Mouse (Mus musculus): ENCODE data around the gene Galk1. TPM values are rescaled to one million over a fixed set of nuclear protein-coding genes. Genes with fewer than 3 reads are reported as not detected.

Gene Galk1
- polyA plus RNA-seq, 1 experiment from 2014 or later: 59.5 TPM

DNA sequence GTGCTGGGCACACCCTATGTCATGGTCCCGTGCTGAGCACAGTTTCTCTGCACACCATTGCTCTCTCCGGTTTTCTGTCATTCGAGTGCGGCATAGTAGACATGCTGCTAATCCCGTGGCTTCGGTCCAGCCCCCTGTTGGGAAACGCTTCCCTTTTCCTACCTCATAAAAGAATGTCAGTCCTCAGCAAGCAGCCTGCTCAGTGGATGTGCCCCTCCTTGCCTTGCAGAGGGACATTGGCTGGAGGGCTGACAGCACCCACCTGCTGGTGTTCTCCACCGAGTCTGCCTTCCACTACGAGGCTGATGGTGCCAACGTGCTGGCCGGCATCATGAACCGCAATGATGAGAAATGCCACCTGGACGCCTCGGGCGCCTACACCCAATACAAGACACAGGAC is 30.0 kb downstream of the Galk1 start:
- Histone ChIP-seq H3K4me3 (ENCODE audit: low read depth, low read length) (no peak overlapping the region), H3K4me2 (ENCODE audit: low read length) (no peak overlapping the region), H3K4me1 (ENCODE audit: control insufficient read depth, insufficient read depth, low read length) (no peaks in the 10 kb centered on the region), H3K36me3 (ENCODE audit: control insufficient read depth, insufficient read depth, low read length) (no peaks in the 10 kb centered on the region), H3K27ac (ENCODE audit: low read depth, low read length) (no peak overlapping the region), H3K27me3 (replicated peaks; ENCODE audit: control insufficient read depth, insufficient read depth, low read length) (no peaks in the 10 kb centered on the region), H3K9ac (ENCODE audit: low read length) (no peak overlapping the region), H3K9me3 (replicated peaks; ENCODE audit: control insufficient read depth, low read length) (no peaks in the 10 kb centered on the region)
- no peak for DNase-seq (ENCODE audit: low spot score)
- no peak for ATAC-seq
- 87% methylated on average over 15 of the region's 15 CpGs for WGBS

GRCm38 (mm10) chr11:115975544-115975943 is 37.0 kb downstream of the Galk1 start:
- DNase-seq (ENCODE audit: low spot score) (no peak), ATAC-seq (no peak)
- Histone ChIP-seq H3K36me3 (ENCODE audit: control insufficient read depth, insufficient read depth, low read length) (no peaks in the 10 kb centered on the region), H3K4me2 (ENCODE audit: low read length) (no peak overlapping the region), H3K9ac (ENCODE audit: low read length) (no peak overlapping the region), H3K4me1 (ENCODE audit: control insufficient read depth, insufficient read depth, low read length) (no peaks in the 10 kb centered on the region), H3K4me3 (ENCODE audit: low read depth, low read length) (no peak overlapping the region), H3K27me3 (replicated peaks; ENCODE audit: control insufficient read depth, insufficient read depth, low read length) (peaks cover 24% of the 10 kb centered on the region), H3K9me3 (replicated peaks; ENCODE audit: control insufficient read depth, low read length) (no peaks in the 10 kb centered on the region), H3K27ac (ENCODE audit: low read depth, low read length) (no peak overlapping the region)
- 27% methylated on average over 12 of the region's 12 CpGs for whole genome bisulfite sequencing

DNA sequence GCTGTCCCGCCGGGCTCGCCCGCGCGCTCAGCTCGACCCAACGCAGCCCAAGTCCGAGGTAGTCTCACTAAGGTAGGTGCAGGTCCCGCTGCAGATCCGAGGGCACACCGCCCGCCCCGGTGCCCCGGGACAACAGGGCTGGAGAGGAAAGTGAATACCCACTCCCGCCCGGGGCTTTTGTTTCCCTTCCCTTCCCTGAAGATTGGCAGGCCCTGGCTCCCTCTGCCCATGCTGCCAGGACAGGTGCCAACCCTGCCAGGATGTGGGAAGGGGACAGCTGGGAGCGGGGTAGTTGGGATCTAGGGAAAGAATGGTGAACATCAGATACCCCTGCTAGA is 37.5 kb downstream of the Galk1 start:
- H3K36me3 ChIP-seq (ENCODE audit: control insufficient read depth, insufficient read depth, low read length): no peaks in the 10 kb centered on the region
- no peaks in the 10 kb centered on the region for H3K9me3 ChIP-seq (replicated peaks; ENCODE audit: control insufficient read depth, low read length)
- peak overlapping the region; percentile 57 for H3K9ac ChIP-seq (ENCODE audit: low read length)
- H3K27ac ChIP-seq (ENCODE audit: low read depth, low read length): no peak overlapping the region
- WGBS: 2% methylated on average over 18 of the region's 18 CpGs
- peak overlapping the region; percentile 61 for H3K4me2 ChIP-seq (ENCODE audit: low read length)
- H3K4me3 ChIP-seq (ENCODE audit: low read depth, low read length): peak overlapping the region; percentile 35
- no peaks in the 10 kb centered on the region for H3K4me1 ChIP-seq (ENCODE audit: control insufficient read depth, insufficient read depth, low read length)
- ATAC-seq: no peak
- peak; percentile 46 for DNase-seq (ENCODE audit: low spot score)
- H3K27me3 ChIP-seq (replicated peaks; ENCODE audit: control insufficient read depth, insufficient read depth, low read length): peaks cover 24% of the 10 kb centered on the region

DNA sequence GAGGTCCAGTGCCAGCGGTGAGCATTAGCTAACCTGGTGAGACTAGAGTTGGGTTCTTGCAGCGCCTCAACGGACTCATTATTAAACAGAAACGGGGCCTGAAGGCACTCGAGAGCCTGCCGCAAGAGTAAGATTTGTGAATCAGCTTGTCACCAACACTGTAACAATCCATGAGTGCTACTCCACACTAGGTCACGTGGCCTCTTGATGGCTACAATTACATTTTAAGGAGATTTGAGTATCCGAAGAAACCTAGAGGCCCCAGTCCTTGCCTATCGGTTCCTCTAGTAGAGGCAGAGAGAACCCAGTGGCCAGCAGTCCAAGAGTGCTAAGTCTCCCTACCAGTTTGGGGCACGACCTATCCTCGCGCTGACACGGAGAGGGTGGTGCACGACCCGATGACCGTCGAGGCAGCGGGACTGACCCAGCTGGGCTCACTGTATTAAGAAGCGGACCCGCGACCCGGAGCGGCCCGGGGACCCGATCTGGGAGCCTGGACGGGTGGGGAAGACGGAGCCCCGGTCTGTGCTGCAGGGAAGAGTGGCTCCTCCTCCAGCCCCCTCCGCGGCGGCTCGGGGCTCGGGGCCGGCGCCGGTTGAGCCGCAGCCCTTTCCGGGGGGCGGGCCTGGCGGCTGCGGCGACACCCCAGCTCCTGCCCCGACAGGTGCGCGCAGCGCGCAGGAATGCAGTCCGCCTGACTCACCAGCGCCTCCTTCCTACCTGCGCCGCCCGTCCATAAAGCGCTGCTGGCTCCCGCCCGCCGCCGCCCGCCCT is 38.0 kb downstream of the Galk1 start, which contains the start of gene Itgb4:
TSS of gene Itgb4 (plus strand) at position 401 of the 774 bp plus-strand sequence.
- DNase-seq (ENCODE audit: low spot score): no peak
- peaks cover 24% of the 10 kb centered on the region for H3K27me3 ChIP-seq (replicated peaks; ENCODE audit: control insufficient read depth, insufficient read depth, low read length)
- WGBS: 9% methylated on average over 57 of the region's 58 CpGs

GRCm38 (mm10) chr11:115971016-115971415 is 41.5 kb downstream of the Galk1 start:
- Histone ChIP-seq H3K27me3 (replicated peaks; ENCODE audit: control insufficient read depth, insufficient read depth, low read length) (peaks cover 19% of the 10 kb centered on the region), H3K9me3 (replicated peaks; ENCODE audit: control insufficient read depth, low read length) (no peaks in the 10 kb centered on the region), H3K4me1 (ENCODE audit: control insufficient read depth, insufficient read depth, low read length) (no peaks in the 10 kb centered on the region), H3K27ac (ENCODE audit: low read depth, low read length) (no peak overlapping the region), H3K4me3 (ENCODE audit: low read depth, low read length) (no peak overlapping the region), H3K9ac (ENCODE audit: low read length) (no peak overlapping the region), H3K4me2 (ENCODE audit: low read length) (no peak overlapping the region), H3K36me3 (ENCODE audit: control insufficient read depth, insufficient read depth, low read length) (peaks cover 11% of the 10 kb centered on the region)
- ATAC-seq (no peak), DNase-seq (ENCODE audit: low spot score) (no peak)
- 76% methylated on average over 6 of the region's 6 CpGs for WGBS

More for the DNA sequence above, 38.0 kb downstream of the Galk1 start, which contains the start of gene Itgb4:
- Histone ChIP-seq H3K36me3 (ENCODE audit: control insufficient read depth, insufficient read depth, low read length) (no peaks in the 10 kb centered on the region), H3K27ac (ENCODE audit: low read depth, low read length) (no peak within 1 kb of the TSS), H3K4me3 (ENCODE audit: low read depth, low read length) (peak within 1 kb of the TSS; percentile 35), H3K9ac (ENCODE audit: low read length) (peak within 1 kb of the TSS; percentile 57), H3K4me2 (ENCODE audit: low read length) (peak within 1 kb of the TSS; percentile 61), H3K9me3 (replicated peaks; ENCODE audit: control insufficient read depth, low read length) (no peaks in the 10 kb centered on the region), H3K4me1 (ENCODE audit: control insufficient read depth, insufficient read depth, low read length) (no peaks in the 10 kb centered on the region)
- 0 out of 2 replicates have a peak, but pooled peaks have one; percentile 23 for ATAC-seq

DNA sequence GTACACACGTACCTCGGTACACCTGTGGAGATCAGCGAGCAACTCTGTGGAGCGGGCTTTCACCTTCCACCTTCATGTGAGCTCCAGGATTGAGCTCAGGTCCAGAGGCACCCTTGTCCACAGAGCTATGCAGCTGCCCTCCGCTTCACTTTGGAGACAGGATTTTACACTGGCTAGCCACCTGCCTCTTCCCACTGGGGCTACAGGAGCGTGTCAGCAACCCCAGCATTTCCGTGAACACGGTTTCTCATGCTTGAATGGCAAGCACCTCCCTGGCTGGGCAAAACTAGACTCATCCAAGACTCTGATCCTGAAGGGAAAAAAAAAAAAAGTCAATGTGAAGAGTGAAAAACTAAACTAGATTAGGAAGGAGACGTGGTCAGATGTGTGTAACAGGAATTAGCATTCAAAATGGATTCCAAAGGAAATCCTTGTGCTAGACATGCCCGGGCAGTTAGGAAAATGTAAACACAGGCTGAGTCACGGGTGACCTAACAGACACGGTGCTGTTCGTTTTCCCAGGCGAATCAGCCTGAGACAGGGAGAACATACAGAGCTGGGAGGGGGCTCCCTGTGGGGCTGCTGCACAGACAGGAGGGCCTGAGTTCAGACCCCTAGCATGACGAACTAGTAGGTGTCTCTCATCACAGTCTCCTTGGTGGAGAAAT is 42.4 kb downstream of the Galk1 start:
- no peaks in the 10 kb centered on the region for H3K4me1 ChIP-seq (ENCODE audit: control insufficient read depth, insufficient read depth, low read length)
- H3K9ac ChIP-seq (ENCODE audit: low read length): no peak overlapping the region
- no peaks in the 10 kb centered on the region for H3K9me3 ChIP-seq (replicated peaks; ENCODE audit: control insufficient read depth, low read length)
- DNase-seq (ENCODE audit: low spot score): no peak
- peaks cover 20% of the 10 kb centered on the region for H3K36me3 ChIP-seq (ENCODE audit: control insufficient read depth, insufficient read depth, low read length)
- no peak overlapping the region for H3K4me3 ChIP-seq (ENCODE audit: low read depth, low read length)
- no peak overlapping the region for H3K4me2 ChIP-seq (ENCODE audit: low read length)
- ATAC-seq: no peak
- H3K27me3 ChIP-seq (replicated peaks; ENCODE audit: control insufficient read depth, insufficient read depth, low read length): peaks cover 13% of the 10 kb centered on the region
- 75% methylated on average over 15 of the region's 15 CpGs for WGBS
- no peak overlapping the region for H3K27ac ChIP-seq (ENCODE audit: low read depth, low read length)

GRCm38 (mm10) chr11:115968731-115969405 is 43.7 kb downstream of the Galk1 start:
- DNase-seq (ENCODE audit: low spot score) (no peak), ATAC-seq (no peak)
- no peak overlapping the region for H3K9ac ChIP-seq (ENCODE audit: low read length)
- no peak overlapping the region for H3K4me2 ChIP-seq (ENCODE audit: low read length)
- no peak overlapping the region for H3K27ac ChIP-seq (ENCODE audit: low read depth, low read length)
- WGBS: 75% methylated on average over 5 of the region's 5 CpGs
- peaks cover under 1% of the 10 kb centered on the region for H3K27me3 ChIP-seq (replicated peaks; ENCODE audit: control insufficient read depth, insufficient read depth, low read length)
- H3K4me1 ChIP-seq (ENCODE audit: control insufficient read depth, insufficient read depth, low read length): no peaks in the 10 kb centered on the region
- H3K36me3 ChIP-seq (ENCODE audit: control insufficient read depth, insufficient read depth, low read length): peaks cover 32% of the 10 kb centered on the region
- H3K4me3 ChIP-seq (ENCODE audit: low read depth, low read length): no peak overlapping the region
- no peaks in the 10 kb centered on the region for H3K9me3 ChIP-seq (replicated peaks; ENCODE audit: control insufficient read depth, low read length)

DNA sequence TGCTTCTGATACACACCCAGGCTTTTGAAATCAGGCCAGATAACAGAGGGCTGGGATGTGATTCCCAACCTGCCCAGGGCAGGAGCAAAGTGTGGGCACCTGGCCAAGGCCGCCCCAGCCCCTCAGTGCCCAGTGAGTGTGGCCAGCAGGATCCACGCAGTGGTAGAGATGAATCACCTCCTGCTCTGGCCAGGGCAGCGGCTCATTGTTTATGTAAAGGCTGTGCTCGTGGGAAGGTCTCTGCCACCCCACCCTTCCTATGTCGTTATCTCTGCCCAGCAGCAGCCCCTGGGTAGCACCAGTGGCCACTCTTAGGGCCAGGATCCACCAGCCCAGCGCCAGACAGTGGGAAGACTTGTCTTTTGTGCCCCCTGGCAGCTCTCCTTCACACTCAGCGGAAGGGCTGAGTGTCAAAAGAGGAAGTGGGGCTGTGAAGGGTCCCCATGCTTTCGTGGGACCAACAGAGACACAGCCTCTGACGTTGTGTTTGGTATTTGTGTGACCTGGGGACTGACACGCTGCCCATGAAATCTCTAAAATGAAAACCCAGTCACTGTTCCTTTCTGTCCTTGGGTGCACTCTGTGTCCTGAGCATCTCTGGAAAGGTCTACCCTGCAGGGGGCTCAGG is 47.4 kb downstream of the Galk1 start:
- ATAC-seq (no peak), DNase-seq (ENCODE audit: low spot score) (no peak)
- WGBS: 90% methylated on average over 10 of the region's 10 CpGs
- no peaks in the 10 kb centered on the region for H3K27me3 ChIP-seq (replicated peaks; ENCODE audit: control insufficient read depth, insufficient read depth, low read length)
- no peak overlapping the region for H3K4me3 ChIP-seq (ENCODE audit: low read depth, low read length)
- H3K4me2 ChIP-seq (ENCODE audit: low read length): no peak overlapping the region
- no peaks in the 10 kb centered on the region for H3K4me1 ChIP-seq (ENCODE audit: control insufficient read depth, insufficient read depth, low read length)
- no peaks in the 10 kb centered on the region for H3K9me3 ChIP-seq (replicated peaks; ENCODE audit: control insufficient read depth, low read length)
- no peak overlapping the region for H3K27ac ChIP-seq (ENCODE audit: low read depth, low read length)
- peaks cover 69% of the 10 kb centered on the region for H3K36me3 ChIP-seq (ENCODE audit: control insufficient read depth, insufficient read depth, low read length)
- H3K9ac ChIP-seq (ENCODE audit: low read length): no peak overlapping the region
